Mouse (Mus musculus) liver, adult 10 weeks (tissue): ENCODE data around the gene Olfr891. TPM values are rescaled to one million over a fixed set of nuclear protein-coding genes. Genes with fewer than 3 reads are reported as not detected.

Experiments
- polyA plus RNA-seq: library from polyadenylated mRNA; stranded (reverse); fragments of 350-450 nt; fragmentation: Illumina TruSeq; extraction: RNeasy Lipid Tissue Mini Kit (QIAGEN cat#74804); gene quantifications from one replicate; pipeline ENCODE4 v1.2.3, GENCODE M21; 2014; ENCODE audit warnings: low read depth, low replicate concordance

Gene Olfr891
- polyA plus RNA-seq: not detected

GRCm38 (mm10) chr9:38180721-38181120 lies at the start of gene Olfr891:
Gene Olfr891, minus strand, starts transcription at chr9:38180821.

DNA sequence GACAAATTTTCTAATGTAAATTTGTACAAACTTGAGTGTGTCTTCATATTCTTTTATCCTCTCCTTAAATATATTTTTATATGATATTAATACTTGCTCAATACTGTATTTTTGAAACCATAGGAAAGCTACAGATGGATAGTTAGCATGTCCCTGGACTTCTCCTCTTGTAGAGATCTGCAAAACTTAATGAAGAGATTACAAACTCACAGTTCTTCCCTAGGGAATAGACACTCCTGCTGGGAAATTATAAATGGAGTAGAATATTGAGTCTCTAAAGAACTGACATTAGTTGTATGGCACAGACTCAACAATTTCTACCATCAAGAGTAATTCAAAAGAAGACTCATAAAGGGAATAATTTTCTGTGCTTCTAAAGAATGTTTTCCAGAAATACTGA lies 37.1 kb upstream of the Olfr891 start, which contains the start of gene Olfr894:
TSS of gene Olfr894 (plus strand) at position 301 of the 400 bp plus-strand sequence.

DNA sequence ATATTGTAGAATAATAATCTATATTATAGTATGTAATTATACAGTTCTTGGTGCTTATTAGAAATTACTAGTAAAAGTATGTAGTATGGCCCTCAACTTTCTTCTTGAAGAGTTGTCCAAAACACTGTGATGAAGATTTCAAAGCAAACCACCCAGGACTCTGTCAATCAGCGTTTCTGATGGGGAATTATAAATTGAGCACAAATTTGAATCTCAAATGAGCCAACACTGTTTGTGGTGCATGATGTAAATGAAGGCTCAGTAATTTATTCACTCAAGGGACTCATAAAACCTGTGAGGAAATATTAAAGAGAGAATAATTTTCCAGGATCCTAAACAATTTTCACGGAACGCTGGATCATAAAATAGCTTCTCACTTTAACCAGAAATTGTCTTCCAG lies 27.4 kb upstream of the Olfr891 start, which contains the start of gene Olfr893:
TSS of gene Olfr893 (plus strand) at position 301 of the 400 bp plus-strand sequence.

DNA sequence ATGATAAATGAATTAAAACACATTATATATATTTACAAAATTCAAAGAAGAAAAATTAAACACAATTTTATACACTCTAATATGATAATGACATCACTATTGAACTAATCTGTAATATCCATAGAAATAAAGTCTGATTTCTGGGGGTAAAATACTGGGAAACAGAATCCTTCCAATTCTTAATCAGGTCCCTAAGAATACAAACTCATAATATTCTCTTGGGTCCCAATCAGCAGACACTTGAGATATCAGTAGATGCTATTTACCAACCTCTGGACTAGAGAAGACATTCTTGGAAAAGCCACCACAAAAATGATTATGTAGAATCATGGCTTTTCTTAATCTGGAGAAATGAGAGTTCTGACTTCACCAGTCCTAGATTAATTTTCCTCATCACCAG lies 38.4 kb downstream of the Olfr891 start, which contains the start of gene Olfr890:
TSS of gene Olfr890 (plus strand) at position 301 of the 400 bp plus-strand sequence.

Other genes starting within 250 kb of the Olfr891 start
- gene Olfr881, start 189.0 kb downstream of the Olfr891 start, polyA plus RNA-seq: not detected
- gene Olfr883, start 155.0 kb downstream of the Olfr891 start, polyA plus RNA-seq: not detected
- gene Olfr884, start 134.3 kb downstream of the Olfr891 start, polyA plus RNA-seq: not detected
- not detected for gene Olfr885, start 119.5 kb downstream of the Olfr891 start, polyA plus RNA-seq
- gene Olfr887, start 96.7 kb downstream of the Olfr891 start, polyA plus RNA-seq: not detected
- not detected for gene Olfr888, start 72.7 kb downstream of the Olfr891 start, polyA plus RNA-seq
- gene Olfr889, start 65.6 kb downstream of the Olfr891 start, polyA plus RNA-seq: not detected
- not detected for gene Olfr890, start 38.3 kb downstream of the Olfr891 start, polyA plus RNA-seq
- not detected for gene Olfr893, start 27.5 kb upstream of the Olfr891 start, polyA plus RNA-seq
- not detected for gene Olfr894, start 37.2 kb upstream of the Olfr891 start, polyA plus RNA-seq
- not detected for gene Olfr143, start 72.0 kb upstream of the Olfr891 start, polyA plus RNA-seq
- gene Olfr895, start 87.0 kb upstream of the Olfr891 start, polyA plus RNA-seq: not detected
- not detected for gene Olfr896-ps1, start 110.3 kb upstream of the Olfr891 start, polyA plus RNA-seq
- not detected for gene Olfr25, start 148.2 kb upstream of the Olfr891 start, polyA plus RNA-seq
- not detected for gene Olfr898, start 167.6 kb upstream of the Olfr891 start, polyA plus RNA-seq
- not detected for gene Olfr250, start 186.1 kb upstream of the Olfr891 start, polyA plus RNA-seq
- not detected for gene Olfr251, start 196.3 kb upstream of the Olfr891 start, polyA plus RNA-seq
- gene Olfr147, start 220.9 kb upstream of the Olfr891 start, polyA plus RNA-seq: not detected
- not detected for gene Olfr901, start 248.6 kb upstream of the Olfr891 start, polyA plus RNA-seq